Mouse (Mus musculus): ENCODE data around the gene Ikzf3.

The Ikzf3 gene

DNA sequence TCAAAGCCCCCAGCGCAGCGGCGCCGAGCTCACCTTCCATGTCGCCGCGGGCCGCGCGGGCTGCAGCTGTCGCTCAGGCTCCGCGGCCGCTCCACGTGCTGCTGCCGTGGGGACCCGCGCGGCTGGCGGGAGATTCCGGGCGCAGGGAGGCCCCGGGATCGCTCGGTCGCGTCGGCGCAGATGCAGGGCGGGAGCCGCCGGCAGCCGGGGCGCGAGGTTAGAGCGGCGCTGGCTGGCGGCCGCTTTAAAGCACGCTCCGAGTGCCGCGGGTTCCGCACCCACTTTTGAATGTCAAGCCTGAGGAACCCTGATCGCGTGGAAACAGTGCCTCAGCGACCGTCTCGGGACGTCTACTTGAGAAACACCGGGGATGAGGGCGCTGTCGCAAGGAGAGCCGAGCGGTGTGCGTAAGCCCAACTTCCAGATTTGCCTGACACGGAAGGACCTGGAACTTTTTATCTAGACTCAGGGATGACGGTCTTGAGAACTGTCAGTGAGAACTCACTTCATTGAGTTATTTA is at the start of gene Ikzf3:
Gene Ikzf3 (minus strand): TSS at position 321 of the 521 bp plus-strand sequence.
- in situ Hi-C loops (cut with MboI) = loop anchor here (5.0 kb wide), 1 partner anchor 83 kb away; no protein-coding TSS in a partner anchor

DNA sequence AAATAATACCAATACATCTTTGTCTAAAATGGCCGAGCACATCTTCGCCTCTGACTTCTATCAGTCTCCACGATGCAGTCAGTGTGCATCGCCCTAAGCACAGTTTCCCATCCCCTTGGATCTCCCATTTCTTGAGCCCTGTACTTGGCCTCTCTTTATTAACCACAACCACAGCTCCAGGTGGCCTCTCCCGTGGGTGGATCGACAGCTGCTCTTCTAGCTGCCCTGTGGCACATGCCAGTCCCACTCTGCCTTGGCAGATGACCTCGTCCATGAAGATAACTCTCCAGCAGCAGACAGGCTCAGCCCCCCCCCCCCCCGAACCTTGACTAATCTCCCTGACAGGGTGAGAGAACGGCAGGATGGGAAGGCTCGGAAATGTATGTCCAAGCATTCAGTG is 49.6 kb upstream of the Ikzf3 start:
- in situ Hi-C loops (cut with MboI) = no loop called here

DNA sequence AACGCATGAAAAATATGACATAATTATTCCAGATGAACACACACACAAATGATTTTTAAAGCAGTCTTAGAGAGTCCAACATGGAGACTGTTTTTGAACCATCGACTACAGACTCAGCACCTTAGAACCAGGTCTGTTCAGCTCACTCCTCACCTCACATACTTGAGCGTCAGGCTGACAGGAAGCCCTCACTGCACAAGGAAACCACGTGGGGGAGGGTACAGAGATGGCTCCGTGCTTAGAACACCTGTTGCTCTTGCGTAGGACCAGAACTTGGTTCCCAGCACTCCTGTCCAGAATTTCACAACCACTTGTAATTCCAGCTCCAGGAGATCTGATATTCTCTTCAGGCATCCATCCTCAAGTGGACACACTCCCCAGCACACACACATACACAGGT is 49.2 kb upstream of the Ikzf3 start:
- in situ Hi-C loops (cut with MboI) = no loop called here

DNA sequence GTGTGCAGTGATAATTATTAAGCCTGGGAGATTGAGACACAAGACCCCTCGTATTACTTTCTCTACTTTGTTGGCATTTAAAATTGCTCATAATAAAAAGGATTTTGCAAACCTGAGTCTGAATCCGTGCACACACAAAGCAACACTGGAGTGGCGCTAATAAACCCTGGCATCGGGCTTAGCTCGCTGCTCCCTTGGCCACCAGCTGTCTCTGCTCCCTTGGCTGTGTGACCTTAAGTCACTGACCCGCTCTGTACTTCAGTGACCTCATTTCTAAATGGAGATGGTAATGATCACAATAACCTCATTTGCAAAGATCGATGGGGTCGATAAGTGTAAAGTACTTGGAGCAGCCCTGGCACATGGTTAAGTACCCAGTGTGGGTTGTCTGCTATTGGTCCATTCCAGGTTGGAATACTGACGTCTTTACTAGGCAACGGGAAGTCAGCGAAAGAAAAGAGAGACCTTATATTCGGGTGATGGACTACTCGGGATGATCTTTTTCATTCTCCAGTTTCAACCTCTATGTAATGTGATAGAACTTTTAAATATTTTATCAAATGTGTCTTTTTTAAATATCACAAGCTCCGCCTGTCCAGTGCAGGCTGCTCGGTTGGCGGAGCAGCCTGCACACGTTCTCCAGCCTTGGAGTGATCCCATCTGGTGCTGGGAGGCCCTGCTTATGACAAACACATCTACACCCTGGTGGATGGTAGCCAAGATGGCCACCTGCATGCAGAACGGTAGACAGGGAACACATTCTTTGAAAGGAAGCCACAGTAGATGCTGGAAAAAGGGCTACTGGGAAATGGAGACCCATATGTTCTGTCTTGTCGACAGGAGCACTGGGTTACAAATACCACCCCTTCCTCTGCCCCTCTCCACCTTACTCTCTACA is 45.0 kb upstream of the Ikzf3 start:
- in situ Hi-C loops (cut with MboI) = no loop called here

DNA sequence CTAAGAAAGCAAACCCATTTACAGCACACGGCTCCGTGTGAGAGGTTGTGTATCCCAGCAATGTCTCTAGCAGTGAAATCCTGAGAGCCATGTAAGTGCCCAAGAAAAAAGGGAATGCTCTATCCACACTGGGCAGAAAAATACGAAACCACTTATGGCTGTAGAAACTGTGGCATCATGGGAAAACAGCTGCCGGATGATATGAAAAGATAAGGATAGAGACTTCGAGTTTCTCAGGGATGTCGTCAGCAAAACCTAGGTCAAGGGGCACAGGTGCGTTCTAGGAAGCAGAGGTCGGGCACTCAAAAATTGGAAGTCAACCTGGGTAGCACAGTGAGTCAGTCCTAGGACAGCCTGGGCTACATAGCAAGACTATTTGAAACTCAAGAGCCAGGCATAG is 43.5 kb upstream of the Ikzf3 start:
- in situ Hi-C loops (cut with MboI) = no loop called here

- in situ Hi-C loops (cut with MboI) = no loop called here
These were observed 43.0 kb upstream of the Ikzf3 start for GRCm38 (mm10) chr11:98588833-98589281.

DNA sequence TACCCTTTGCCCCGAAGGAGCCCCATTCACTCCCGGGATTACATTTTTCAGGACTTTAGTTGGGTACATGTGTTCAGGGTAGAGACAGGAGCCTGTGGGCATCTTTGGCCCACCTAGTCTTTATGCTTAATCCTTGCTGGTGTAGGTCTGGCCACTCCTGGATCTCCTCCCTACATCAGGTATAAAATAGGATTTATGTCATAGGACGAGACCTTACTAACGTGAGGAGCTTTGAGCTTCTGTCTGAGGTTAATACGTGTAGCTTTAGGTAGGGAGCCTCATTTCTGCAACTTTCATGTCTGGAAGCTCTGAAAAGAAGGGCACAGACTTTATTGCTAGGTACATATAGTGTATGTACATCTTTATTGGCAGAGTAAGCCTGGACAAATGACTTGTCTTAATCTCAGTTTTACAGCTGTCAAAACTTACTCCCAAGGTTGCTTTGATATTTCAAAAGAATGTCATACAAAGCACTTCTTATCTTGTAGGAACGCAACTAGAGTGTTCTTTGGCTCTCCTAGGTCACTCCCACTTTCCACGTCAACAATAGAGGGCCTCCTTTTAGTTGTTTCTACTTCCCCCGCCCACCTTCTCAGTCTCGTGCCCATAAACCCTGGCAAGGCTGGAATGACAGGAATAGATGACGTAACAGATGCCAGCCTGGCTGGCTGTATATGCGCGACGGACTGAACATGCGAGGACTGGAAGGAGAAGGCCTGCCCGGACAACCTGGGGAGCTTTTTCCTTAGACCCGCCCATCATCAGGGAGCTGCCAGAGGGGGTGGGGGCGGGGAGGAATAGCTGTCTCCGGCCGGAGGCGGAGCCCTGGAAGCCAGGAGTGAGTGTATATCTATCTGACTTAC is 42.1 kb upstream of the Ikzf3 start:
- in situ Hi-C loops (cut with MboI) = no loop called here

- in situ Hi-C loops (cut with MboI) = no loop called here
These were observed 41.2 kb upstream of the Ikzf3 start, which contains the start of gene Ormdl3 for GRCm38 (mm10) chr11:98586892-98587563. Ormdl3 (minus strand) TSS chr11:98587368.

GRCm38 (mm10) chr11:98586087-98586891 is 40.5 kb upstream of the Ikzf3 start:
- in situ Hi-C loops (cut with MboI) = no loop called here

DNA sequence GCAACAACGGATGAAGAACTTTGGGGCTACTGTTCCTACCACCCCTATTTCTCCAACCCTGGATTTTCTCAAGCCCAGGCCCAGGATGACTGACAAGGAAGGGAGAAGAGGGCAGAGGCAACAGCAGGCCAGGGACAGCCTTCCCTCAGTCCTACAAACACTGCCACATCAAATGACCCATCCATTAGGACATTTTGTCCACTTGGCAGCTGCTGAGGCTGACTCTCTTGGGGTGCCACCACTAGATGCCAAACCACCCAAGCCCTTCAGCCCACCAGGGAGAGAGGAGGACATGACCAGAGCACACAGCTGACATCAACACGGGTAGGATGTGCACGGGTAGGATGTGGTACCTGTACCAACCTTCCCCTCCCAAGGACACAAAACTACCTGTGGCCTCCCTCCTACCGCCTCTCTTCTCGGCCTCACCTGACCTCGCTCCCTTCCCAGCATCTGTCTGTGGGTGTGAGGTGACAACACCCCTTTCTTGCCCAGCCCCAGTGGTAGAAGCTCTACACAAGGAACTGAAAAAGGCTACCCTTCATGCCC is 38.9 kb upstream of the Ikzf3 start:
- in situ Hi-C loops (cut with MboI) = no loop called here

DNA sequence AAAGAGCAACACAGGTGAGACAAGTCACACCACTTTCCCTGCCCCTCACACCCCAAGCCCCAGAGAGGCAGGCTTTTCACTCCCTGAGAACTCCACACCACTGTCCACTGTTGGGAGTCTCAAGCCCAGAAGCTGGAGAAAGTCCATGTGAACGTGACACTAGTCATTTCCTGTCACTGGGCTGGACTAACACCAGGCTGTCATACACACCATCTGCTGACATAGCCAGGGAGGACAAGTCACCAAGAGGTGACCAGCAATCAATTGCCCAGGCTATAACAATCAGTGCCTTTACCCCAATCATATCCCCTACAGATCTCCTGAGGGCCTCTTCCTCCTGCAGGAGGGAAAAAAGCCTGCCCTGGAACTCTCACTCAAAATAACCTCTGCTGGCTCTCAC is 38.3 kb upstream of the Ikzf3 start:
- in situ Hi-C loops (cut with MboI) = no loop called here

- in situ Hi-C loops (cut with MboI) = no loop called here
These were observed 37.7 kb upstream of the Ikzf3 start for GRCm38 (mm10) chr11:98583571-98583970.

DNA sequence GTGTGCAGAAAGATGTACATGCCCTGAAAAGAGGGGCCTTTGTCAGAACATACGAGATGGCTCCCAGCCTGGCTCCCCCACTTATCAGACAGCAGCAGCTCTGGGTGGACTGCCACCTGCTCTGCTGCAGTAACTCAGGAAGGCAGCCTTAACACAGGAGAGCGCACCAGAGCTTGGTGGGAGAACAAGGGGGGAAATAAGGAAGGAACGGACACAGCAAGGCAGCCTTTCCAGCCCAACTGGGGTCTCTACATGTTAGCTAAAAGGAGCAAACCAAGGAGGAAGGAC is 37.4 kb upstream of the Ikzf3 start:
- in situ Hi-C loops (cut with MboI) = no loop called here

- in situ Hi-C loops (cut with MboI) = no loop called here
These were observed 36.9 kb upstream of the Ikzf3 start for GRCm38 (mm10) chr11:98582551-98583264.

DNA sequence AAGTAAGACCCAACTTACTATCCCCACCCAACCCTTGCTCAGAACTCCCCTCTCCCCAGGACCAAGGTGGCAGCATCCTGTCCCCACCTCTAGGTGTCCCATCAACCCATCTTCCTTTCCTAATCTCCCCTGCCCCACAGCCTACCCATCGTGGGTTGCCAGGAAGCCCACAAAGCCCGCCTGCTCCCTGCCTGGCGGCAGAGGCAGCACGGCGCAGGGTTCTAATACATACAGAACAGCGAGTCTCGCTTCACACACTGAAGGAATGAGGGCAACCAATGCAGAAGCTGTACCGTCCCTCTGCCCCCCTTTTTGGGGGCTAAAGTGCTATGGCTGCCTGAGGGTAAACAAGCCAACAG is 36.2 kb upstream of the Ikzf3 start:
- in situ Hi-C loops (cut with MboI) = no loop called here

GRCm38 (mm10) chr11:98581286-98582029 is 35.6 kb upstream of the Ikzf3 start:
- in situ Hi-C loops (cut with MboI) = no loop called here

GRCm38 (mm10) chr11:98580301-98581121 is 34.7 kb upstream of the Ikzf3 start:
- in situ Hi-C loops (cut with MboI) = no loop called here

- in situ Hi-C loops (cut with MboI) = no loop called here
These were observed 31.9 kb upstream of the Ikzf3 start for GRCm38 (mm10) chr11:98577776-98578175.

GRCm38 (mm10) chr11:98569461-98569860 is 23.6 kb upstream of the Ikzf3 start:
- in situ Hi-C loops (cut with MboI) = no loop called here

Data from mature B cell (primary cell).